Mouse (Mus musculus) testis, adult 2 months (tissue): ENCODE measurements at regions not wholly inside any gene's neighbourhood (a gene's known extent, or its start where the extent isn't known, plus 50 kb on each side); places are given as distances from the start of the nearest gene placed in this dataset.

Experiments used
- CTCF ChIP-seq: fragments of 200-500 bp; IDR thresholded peaks from 2 replicates; pipeline ENCODE4 v1.5.1; 2012; ENCODE audit warnings: low read depth, mild to moderate bottlenecking, inconsistent platforms, low read length, moderate library complexity; ENCODE audit not compliant: control insufficient read depth, insufficient read depth, insufficient replicate concordance
- POLR2A ChIP-seq: fragments of 200-500 bp; IDR thresholded peaks from 2 replicates; pipeline ENCODE4 v1.6.1; 2012; ENCODE audit warnings: low read depth, mild to moderate bottlenecking, inconsistent platforms, low read length, moderate library complexity; ENCODE audit not compliant: control insufficient read depth

- TF ChIP-seq CTCF (no peak), POLR2A (no peak)
These were observed 169.1 kb upstream of the Cypt12 start for GRCm38 (mm10) chr3:17779152-17779551.
